Mouse (Mus musculus) liver, postnatal 0 days (tissue): ENCODE measurements around the gene Ppp1r9a. TPM values are rescaled to one million over a fixed set of nuclear protein-coding genes. Genes with fewer than 3 reads are reported as not detected.

Source experiments
- ATAC-seq: fragments of 200-750 bp; cut with Nextera tagmentation; 2 replicates; pipeline ENCODE4 v1.8.0; 2017; ENCODE audit warnings: mild to moderate bottlenecking, moderate library complexity
- DNase-seq: peaks from one replicate; pipeline ENCODE4 v3.0.0-alpha.2; 2016
- H3K27ac ChIP-seq: fragments of 300-500 bp; sonication (generic); 2 replicates; pipeline ENCODE4 v1.5.1; 2014; ENCODE audit warnings: antibody characterized with exemption, moderate library complexity, mild to moderate bottlenecking, low read depth
- H3K27me3 ChIP-seq: fragments of 300-500 bp; sonication (generic); 2 replicates; pipeline ENCODE4 v1.6.1; 2014; ENCODE audit warnings: low read length, control low read depth, mixed read lengths; ENCODE audit not compliant: insufficient read depth
- H3K36me3 ChIP-seq: fragments of 300-500 bp; sonication (generic); replicated peaks from 2 replicates; pipeline ENCODE4 v1.6.1; 2014; ENCODE audit warnings: mild to moderate bottlenecking, control low read depth, low read length, moderate library complexity, mixed read lengths; ENCODE audit not compliant: insufficient read depth
- H3K4me1 ChIP-seq: fragments of 300-500 bp; sonication (generic); 2 replicates; pipeline ENCODE4 v1.6.1; 2014; ENCODE audit warnings: antibody characterized with exemption, mild to moderate bottlenecking, control low read depth; ENCODE audit not compliant: insufficient read depth
- H3K4me2 ChIP-seq: fragments of 300-500 bp; sonication (generic); 2 replicates; pipeline ENCODE4 v1.6.1; 2014; ENCODE audit warnings: low read depth, mild to moderate bottlenecking, low read length, moderate library complexity, mixed read lengths
- H3K4me3 ChIP-seq: fragments of 300-500 bp; sonication (generic); 2 replicates; pipeline ENCODE4 v1.5.1; 2014; ENCODE audit warnings: low read depth, low read length
- H3K9ac ChIP-seq: fragments of 300-500 bp; sonication (generic); replicated peaks from 2 replicates; pipeline ENCODE4 v1.6.1; 2014; ENCODE audit warnings: mild to moderate bottlenecking, moderate library complexity
- H3K9me3 ChIP-seq: fragments of 300-500 bp; sonication (generic); 2 replicates; pipeline ENCODE4 v1.6.1; 2016; ENCODE audit warnings: mild to moderate bottlenecking, control low read depth, low read length, mixed read lengths
- CTCF ChIP-seq: sonication (generic); IDR thresholded peaks from 2 replicates; pipeline ENCODE4 v1.5.1; 2016; ENCODE audit warnings: antibody characterized with exemption, low read depth
- EP300 ChIP-seq: IDR thresholded peaks from 2 replicates; pipeline ENCODE4 v1.6.1; 2016; ENCODE audit warnings: antibody characterized with exemption, low read depth, mild to moderate bottlenecking
- WGBS: fragments of 180-500 bp; shearing (Covaris S2); extraction: QIAGEN DNeasy Blood & Tissue Kit; methylation state at CpG from one replicate; pipeline ENCODE4 v1.1.7; 2014; ENCODE audit not compliant: insufficient replicate concordance; 5-methylcytosine and 5-hydroxymethylcytosine counted together
- polyA plus RNA-seq: library from polyadenylated mRNA; unstranded; fragments of >200 nt; fragmentation: Nextera tagmentation; extraction: Ambion mirVana; gene quantifications from 2 replicates; pipeline ENCODE4 v1.2.1, GENCODE M21; 2015

Gene Ppp1r9a
- polyA plus RNA-seq, 1 experiment from 2014 or later, result 2.5 TPM

DNA sequence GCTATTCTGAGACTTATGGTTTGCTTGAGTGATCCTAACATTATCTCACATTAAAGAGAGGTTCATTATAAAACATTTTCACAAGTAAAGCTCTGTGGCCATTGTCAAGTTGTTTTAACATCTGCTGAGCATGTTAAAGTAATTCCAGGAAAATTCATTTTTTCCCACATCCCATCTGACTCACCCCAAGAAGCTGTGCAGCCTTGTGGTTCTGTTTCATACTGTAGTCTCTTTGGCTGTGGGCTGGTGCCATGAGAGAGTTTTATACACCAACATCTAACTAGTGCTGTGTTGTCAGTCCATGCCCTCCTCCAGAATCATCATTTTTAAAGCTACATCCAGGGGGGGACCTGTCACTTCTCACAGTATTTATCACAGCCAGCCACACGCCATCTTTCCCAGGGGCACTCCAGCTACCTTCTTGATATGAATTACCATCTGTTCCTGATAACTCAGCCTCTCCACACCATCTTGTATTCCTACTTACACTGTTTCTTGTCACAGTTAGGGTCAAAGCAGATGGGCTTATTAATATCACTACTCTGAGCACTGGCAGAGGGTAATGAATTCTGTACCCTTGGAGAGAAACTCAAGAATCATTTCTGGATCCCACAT, 252.7 kb downstream of the Ppp1r9a start:
- peak overlapping the region; percentile 7; the same call in 1 of the 2 replicates for H3K4me3 ChIP-seq
- H3K9ac ChIP-seq, result peak overlapping the region; percentile 13; the same call in 1 of the 2 replicates
- peak overlapping the region; percentile 52 for H3K4me2 ChIP-seq
- ATAC-seq (peak; percentile 87), DNase-seq (peak; percentile 30)
- 61% methylated on average over 1 of the region's 1 CpGs for WGBS
- H3K36me3 ChIP-seq, result no peaks in the 10 kb centered on the region
- H3K27me3 ChIP-seq, result no peaks in the 10 kb centered on the region
- TF ChIP-seq EP300 (peak; percentile 96), CTCF (no peak)
- peaks cover 45% of the 10 kb centered on the region for H3K4me1 ChIP-seq
- peak overlapping the region; percentile 87 for H3K27ac ChIP-seq
- no peaks in the 10 kb centered on the region for H3K9me3 ChIP-seq

DNA sequence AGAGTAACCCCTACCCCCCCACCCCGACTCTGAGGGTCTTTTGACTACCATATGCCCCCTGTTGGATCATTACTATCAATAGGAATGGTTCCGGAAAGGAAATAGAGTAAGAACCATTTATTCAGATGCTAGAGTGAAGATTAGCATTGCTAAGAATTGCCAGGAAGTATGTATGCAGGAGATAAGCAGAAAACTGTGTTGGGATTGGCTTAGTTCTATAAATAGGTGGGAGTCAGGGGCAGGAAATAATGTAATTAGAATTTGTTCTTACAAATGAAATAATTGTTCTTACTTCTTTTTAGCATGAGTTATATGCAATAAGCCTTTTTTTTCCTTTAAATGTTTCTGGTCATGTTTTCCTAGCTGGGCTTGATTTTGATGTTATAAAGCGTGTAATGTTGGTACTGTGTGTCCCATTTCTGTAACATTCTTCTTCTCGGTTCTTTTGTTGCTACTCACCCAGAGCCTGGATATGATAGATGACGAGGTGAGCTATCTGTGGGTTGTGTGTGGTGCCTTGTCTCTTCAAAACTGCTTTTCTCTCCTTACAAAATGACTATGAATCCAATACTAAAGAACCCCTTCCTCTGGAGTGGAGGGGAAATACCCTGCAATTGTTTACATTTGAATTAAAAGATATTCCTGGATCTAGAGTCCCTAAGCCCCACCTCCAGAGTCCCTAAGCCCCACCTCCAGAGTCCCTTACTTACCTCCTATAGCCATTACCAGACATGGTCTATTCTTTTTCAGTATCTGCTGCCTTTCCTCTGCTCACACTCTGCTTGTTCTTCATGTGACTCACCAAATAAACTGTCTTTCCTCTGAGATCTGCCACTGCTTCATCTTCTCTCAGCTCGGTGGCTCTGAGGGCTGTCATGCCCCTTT, 254.1 kb downstream of the Ppp1r9a start:
- ATAC-seq, result peak; percentile 74
- H3K4me1 ChIP-seq, result peaks cover 32% of the 10 kb centered on the region
- no peak for DNase-seq
- H3K27me3 ChIP-seq, result no peaks in the 10 kb centered on the region
- TF ChIP-seq CTCF, result no peak
- TF ChIP-seq EP300, result peak; percentile 97
- H3K4me2 ChIP-seq, result peak overlapping the region; percentile 38
- H3K9ac ChIP-seq, result 0 out of 2 replicates have a peak overlapping the region, but pooled peaks have one; percentile 0
- H3K4me3 ChIP-seq, result no peak overlapping the region
- no peaks in the 10 kb centered on the region for H3K36me3 ChIP-seq
- H3K27ac ChIP-seq, result peak overlapping the region; percentile 87
- WGBS, result 52% methylated on average over 6 of the region's 6 CpGs
- no peaks in the 10 kb centered on the region for H3K9me3 ChIP-seq

DNA sequence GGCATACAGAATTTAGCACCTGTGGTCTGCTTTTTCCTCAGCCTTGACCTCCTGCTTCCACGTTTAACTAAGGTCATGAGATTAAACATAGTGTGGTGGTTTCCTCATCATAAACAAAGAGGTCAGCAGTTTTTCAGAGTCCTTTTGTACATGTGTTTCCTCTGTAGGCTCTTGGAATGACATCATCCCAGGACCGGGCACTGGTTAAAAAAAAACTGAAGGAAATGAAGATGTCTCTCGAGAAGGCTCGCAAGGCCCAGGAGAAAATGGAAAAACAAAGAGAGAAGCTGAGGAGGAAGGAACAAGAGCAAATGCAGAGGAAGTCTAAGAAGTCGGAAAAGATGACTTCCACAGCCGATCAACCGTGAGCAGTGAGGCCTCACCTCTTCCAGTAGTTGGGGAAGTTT, 256.7 kb downstream of the Ppp1r9a start:
- H3K27me3 ChIP-seq, result no peaks in the 10 kb centered on the region
- H3K4me3 ChIP-seq, result no peak overlapping the region
- DNase-seq (no peak), ATAC-seq (no peak)
- TF ChIP-seq CTCF (no peak), EP300 (peak; percentile 53; the same call in 1 of the 2 replicates)
- WGBS, result 42% methylated on average over 7 of the region's 7 CpGs
- H3K9ac ChIP-seq, result no peak overlapping the region
- peaks cover 25% of the 10 kb centered on the region for H3K4me1 ChIP-seq
- H3K27ac ChIP-seq, result no peak overlapping the region
- no peaks in the 10 kb centered on the region for H3K36me3 ChIP-seq
- H3K4me2 ChIP-seq, result no peak overlapping the region
- H3K9me3 ChIP-seq, result no peaks in the 10 kb centered on the region

- no peak overlapping the region for H3K9ac ChIP-seq
- TF ChIP-seq EP300 (no peak), CTCF (no peak)
- no peak for DNase-seq
- no peak overlapping the region for H3K4me3 ChIP-seq
- H3K27ac ChIP-seq, result no peak overlapping the region
- H3K27me3 ChIP-seq, result no peaks in the 10 kb centered on the region
- H3K9me3 ChIP-seq, result no peaks in the 10 kb centered on the region
- no peaks in the 10 kb centered on the region for H3K36me3 ChIP-seq
- no peak for ATAC-seq
- WGBS, result 82% methylated on average over 6 of the region's 6 CpGs
- H3K4me1 ChIP-seq, result peaks cover 17% of the 10 kb centered on the region; the same call in 1 of the 2 replicates
- H3K4me2 ChIP-seq, result no peak overlapping the region
These were observed 259.3 kb downstream of the Ppp1r9a start for GRCm38 (mm10) chr6:5162052-5162451.

- no peaks in the 10 kb centered on the region for H3K27me3 ChIP-seq
- H3K4me1 ChIP-seq, result peaks cover 21% of the 10 kb centered on the region; the same call in 1 of the 2 replicates
- DNase-seq, result no peak
- no peak overlapping the region for H3K4me3 ChIP-seq
- no peak overlapping the region for H3K27ac ChIP-seq
- TF ChIP-seq EP300 (no peak), CTCF (no peak)
- H3K9me3 ChIP-seq, result no peaks in the 10 kb centered on the region
- H3K4me2 ChIP-seq, result no peak overlapping the region
- 89% methylated on average over 14 of the region's 14 CpGs for WGBS
- H3K9ac ChIP-seq, result no peak overlapping the region
- H3K36me3 ChIP-seq, result no peaks in the 10 kb centered on the region
- ATAC-seq, result no peak
These were observed 260.9 kb downstream of the Ppp1r9a start for GRCm38 (mm10) chr6:5163507-5164144.

GRCm38 (mm10) chr6:5164855-5165254, 262.1 kb downstream of the Ppp1r9a start:
- ATAC-seq (no peak), DNase-seq (no peak)
- Histone ChIP-seq H3K36me3 (no peaks in the 10 kb centered on the region), H3K27me3 (no peaks in the 10 kb centered on the region), H3K4me2 (no peak overlapping the region), H3K4me3 (no peak overlapping the region), H3K4me1 (peaks cover 12% of the 10 kb centered on the region; the same call in 1 of the 2 replicates), H3K9ac (no peak overlapping the region), H3K27ac (no peak overlapping the region), H3K9me3 (no peaks in the 10 kb centered on the region)
- WGBS, result 49% methylated on average over 9 of the region's 9 CpGs
- TF ChIP-seq CTCF (no peak), EP300 (peak; percentile 12; the same call in 1 of the 2 replicates)
